Mouse (Mus musculus) gastrocnemius, postnatal 25 days (tissue): Measurements from ENCODE around the gene Crim1. TPM values are rescaled to one million over a fixed set of nuclear protein-coding genes. Genes with fewer than 3 reads are reported as not detected.
A peak's percentile ranks its signal among the peaks of the same experiment; 100 is the strongest.

Source experiments
- DNase-seq: peaks from one replicate; pipeline ENCODE4 v3.0.0; 2022
- total RNA-seq, 2 experiments: library from RNA; stranded (reverse); gene quantifications; 1 replicate in 1 of 2; 2 replicates in 1 of 2; pipeline ENCODE4 v1.2.3; 2021

Gene Crim1
- total RNA-seq, 2 experiments from 2014 or later, result 22.1 to 22.9 TPM

DNA sequence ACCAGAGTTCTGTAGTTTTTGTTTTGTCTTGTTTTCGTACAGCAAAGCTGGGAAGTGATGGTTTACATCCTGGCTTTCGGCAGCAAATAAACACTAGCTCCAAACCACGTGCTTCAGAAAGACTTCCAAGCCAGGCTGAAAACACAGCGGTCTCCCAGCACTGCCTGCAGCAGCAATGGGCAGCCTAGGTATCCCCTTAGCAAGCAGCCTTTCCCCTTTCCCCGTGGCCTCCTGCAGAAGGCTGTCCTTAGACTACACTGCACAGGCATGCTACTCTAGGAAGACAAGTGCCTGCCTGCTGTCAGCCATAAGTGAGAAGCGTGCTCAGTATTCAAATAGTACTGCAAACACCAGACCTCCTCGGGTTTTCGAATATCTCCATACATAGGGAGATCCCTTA is 176.5 kb downstream of the Crim1 start:
- no peak for DNase-seq

DNA sequence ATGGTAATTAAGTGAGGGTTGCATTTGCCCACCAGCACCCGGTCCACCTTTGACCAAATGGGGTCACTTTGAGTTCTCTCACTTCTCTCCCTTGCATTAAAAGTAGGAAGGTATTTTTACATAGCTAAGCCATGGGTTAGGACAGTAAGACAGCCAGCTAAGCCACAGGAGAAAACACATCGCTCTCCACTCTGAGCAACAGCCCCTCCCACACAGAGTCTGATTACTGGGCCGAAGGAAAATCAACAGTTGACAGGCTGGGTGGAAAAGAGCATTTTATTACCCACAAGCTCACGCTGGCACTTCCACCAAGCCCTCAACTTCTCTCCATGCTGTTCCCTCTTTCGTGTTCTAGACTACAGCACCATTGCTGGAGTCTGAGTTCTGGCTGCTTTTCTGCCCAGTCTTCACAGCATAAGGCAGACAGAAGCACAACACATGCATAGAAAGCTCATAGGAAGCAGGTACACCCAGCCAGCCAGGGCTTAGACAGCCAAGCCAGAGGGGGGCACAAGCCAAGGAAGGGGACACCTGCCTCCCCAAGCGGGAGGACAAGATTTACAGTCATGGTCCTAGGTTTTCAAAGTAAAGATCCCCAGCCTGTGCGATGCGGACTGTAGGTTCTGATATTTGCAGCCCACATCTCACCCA is 179.2 kb downstream of the Crim1 start:
- no peak for DNase-seq

DNA sequence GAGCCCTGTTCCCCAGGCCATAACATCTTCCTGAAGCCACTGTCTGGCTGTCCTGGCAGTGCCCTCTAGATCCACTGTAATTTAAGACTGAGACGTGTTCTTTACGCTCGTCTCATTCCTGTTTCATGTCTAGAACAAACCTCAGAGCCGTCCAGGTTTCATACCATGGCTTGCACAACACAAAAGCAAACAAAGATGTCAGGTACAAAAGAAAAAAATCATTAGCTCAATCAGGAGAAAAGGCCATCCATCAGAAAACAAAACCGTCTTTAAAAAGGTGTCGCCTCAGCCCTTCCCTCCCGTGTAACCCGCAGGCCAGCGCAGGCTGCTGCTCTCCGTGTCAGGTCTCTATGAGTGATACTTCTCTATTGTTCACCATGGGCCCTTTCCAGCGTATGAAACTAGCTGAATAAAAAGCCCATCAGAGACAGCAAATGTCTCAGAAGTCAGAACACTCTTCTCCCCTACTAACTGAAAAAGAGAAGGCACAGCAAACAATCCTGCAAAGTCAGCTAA is 179.7 kb downstream of the Crim1 start:
- no peak for DNase-seq

DNA sequence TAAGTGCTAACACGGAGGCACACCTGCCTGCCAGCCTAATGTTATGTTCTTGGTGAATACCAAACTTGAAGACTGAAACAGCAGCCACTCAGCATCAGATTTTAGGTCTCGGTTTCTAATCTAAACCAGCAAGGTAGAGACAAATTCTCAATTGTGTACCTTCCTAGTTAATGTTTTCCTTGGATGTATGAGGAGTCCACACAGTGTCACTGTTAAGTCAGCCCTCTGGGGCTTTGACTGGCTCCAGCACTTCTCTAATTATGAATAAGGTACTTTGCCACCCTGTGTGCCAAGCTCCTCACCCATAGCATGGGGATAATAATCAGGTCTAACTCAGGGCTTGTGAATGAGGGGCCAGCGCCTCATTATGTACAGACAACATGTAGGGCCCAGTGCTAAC is 182.3 kb downstream of the Crim1 start:
- no peak for DNase-seq

DNA sequence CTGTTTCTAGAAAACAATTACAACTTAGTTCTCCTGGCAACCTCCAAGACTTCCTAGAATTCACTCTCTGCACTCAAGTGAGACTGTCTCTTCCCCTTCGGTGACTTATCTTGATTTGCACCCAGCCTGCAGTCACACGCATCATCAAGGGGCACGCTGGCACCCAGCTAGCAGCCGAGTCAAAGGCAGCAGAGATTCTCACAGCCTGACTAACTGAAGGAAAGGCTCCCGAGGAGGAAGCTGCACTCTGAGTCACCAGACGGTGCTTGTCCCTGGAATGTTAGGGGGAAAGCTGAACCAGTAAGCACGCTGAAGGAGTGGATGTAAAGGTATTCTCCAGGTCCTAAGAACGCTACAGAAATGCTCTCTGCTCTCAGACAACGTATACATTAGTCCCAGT is 187.6 kb downstream of the Crim1 start:
- DNase-seq, result no peak

DNA sequence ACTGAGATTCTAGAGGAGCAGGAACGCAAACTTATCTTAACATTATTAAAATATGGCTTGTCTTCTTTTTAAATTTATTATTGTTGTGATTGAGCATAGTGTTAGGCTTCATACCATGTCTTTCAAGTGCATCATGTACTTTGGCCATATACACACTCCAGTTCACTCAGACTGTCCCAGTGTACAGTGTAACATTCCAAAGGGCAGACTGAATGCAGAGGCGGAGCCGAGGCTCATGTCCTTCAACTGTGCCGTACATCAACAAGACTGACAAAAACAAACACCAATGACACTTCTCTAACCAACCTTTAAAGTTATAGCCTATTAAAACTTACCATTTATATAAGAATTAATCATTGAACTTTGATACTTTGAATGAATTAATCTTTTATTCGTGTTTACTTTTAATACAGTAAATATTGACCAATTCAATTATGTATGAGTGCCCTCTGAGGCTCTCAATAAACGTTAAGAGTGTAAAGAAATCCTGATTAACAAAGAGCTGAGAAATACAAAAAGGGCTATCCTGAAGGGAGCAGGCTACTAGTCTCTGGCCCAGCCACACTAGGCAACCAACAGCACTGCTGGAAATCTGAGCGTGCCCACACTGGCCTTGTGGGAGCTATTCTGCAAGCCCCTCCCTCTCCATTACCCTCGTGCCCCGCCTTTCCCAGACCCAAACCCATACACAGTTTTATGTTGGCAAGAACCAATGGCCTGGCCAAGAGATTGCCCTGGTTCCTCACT is 188.2 kb downstream of the Crim1 start:
- DNase-seq, result no peak

DNA sequence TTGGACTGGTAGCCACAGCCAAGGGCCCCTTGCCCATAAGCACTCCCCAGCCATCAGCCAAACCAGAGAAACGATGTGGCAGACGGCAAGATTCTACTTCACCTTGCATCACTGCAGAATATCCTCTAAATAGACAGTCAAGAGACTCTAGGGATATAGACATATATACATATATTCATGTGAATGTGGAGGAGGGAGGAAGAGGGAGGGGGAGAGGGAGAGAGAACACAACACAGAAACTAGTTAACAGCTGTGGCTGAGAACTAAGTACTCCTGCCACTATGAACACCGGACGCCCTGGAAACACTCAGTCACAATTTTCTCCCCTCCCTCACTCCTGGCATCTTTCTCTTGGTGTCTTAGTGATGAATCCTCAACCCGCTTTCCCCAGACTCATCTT is 189.5 kb downstream of the Crim1 start:
- no peak for DNase-seq

DNA sequence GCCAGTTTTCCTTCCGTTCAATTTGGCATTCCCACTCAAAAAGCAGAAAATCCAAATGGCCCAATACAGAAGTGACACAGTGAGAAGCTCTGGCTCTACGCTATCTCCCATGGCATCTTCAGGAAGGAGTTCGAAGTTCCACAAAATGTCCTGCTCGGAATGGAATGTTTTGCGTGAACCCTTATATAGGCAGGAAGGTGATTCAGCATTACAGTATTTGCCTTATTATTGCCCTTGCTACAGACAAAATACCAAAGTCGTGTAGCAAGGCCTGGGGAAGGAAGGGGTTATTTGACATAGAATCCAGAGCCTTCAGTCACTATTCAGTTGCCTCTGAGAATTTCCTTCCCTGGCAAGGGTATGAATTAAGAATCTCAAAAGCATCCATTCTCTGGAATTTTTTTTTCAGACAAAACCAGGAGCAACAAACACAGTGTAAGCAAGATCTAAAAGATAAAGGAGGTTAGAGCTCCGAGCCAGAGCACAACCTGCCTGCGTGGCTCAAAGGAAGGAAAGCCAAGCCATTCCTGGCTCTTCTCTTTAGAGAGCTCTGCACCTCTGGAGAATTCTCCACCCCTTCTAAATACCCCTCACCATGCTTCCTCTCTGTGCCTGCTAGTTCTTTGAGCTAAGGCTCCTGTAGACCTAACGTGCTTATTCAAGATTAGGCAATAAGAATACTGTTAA is 192.5 kb downstream of the Crim1 start:
- DNase-seq, result no peak

DNA sequence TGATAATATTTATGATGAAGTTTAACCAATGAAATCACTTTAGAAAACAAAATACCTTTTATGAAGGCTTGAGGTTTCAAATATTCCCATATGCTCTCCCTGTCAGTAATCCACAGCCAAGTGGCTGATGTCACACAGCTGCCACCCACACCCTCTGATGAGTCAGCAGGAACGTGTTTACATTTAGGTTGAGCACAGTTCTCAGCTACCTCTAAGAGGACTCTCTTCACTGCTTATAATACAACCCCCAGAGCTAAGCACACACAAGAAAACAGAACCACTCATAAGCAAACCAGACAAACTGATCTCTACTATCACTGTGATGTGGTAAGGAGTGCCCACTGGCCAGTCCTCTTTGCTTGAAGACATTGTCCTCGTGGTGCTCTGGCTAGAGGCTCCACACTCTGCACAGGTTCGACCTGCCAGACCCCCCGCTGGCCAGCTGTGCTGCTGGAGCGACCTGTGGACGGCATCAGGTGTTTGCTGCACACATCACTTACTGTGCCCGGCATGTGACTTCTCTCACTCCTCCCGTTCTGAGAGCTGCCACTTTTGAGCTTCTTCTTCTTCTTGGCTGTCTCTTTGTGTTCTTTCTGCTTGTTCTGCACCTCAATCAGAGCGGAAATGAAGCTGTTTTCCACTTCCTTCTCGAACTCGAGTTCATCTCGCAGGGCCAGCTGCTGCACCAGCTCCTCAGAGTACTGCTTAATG is 200.2 kb downstream of the Crim1 start:
- DNase-seq, result no peak

DNA sequence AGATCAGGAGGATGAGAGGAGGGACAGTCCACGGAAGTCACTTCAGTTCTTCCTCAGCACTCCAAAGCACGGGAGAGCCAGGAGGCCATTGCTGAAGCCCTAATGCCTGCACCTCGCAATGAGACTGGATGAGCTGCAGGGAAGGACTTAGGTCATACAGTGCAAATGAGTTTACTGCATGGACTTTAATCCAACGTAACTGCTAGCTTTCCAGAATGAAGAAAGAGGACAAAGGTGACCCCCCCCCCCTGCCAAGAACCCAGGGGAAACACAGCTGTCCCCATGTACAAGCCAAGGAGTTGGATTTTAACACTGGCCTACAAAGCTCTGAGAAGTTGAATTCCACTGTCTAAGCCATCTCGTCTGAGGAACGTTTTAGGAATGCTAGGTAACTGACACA is 201.3 kb downstream of the Crim1 start:
- DNase-seq, result no peak

DNA sequence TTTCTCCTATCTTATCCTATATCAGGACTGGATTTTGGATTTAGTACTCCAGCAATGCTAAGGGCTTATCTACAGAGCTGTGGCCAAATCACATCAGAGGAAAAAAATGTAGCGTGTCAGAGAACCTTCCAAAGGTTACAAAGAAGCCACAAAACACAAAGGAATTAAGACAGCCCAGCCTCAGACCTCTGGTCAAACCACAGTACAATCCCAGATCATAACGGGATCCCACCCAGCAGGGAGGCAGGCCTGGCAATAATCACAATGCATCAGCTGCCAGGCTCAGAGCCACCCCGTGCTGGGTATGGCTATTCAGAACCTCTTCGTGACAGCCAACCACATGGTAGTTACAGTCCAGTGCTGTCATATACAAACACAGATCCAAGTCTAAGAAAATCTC is 201.7 kb downstream of the Crim1 start:
- no peak for DNase-seq

DNA sequence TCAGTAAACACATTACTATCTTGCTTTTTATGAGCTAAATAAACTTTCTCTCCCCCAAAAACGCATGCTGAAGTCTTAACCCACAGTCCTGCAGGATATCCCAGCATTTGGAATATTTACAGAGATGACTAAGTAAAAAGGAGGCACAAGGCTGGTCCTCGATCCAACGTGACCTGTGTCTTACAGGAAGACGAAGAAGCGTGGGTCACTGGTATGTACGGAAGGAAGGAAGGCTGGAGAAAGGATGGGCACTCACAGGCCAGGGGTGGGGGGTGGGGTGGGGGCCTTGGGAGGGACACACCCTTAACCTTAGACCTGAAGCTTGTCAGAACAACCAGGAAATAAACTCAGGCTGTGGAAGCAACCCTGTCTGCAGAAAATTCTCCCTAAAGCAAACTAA is 202.1 kb downstream of the Crim1 start:
- no peak for DNase-seq

DNA sequence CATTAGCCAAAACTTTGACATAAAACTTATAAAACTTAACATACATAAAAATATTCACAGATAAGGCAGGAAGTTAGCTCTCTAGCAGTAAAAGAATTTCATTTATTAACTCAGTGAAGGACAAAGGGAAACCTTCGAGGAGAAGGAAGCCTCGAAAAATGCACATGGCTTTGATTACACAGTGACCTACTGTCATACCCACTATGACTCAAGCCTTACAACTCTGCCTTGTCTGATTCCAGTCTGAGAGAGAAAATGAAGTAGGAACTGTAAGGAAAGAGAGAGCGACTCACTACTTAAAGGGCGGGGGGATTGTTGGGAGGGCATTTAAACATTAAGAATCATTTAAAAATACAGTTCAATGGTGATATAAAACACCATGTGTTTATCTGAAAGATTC is 203.2 kb downstream of the Crim1 start:
- no peak for DNase-seq

DNA sequence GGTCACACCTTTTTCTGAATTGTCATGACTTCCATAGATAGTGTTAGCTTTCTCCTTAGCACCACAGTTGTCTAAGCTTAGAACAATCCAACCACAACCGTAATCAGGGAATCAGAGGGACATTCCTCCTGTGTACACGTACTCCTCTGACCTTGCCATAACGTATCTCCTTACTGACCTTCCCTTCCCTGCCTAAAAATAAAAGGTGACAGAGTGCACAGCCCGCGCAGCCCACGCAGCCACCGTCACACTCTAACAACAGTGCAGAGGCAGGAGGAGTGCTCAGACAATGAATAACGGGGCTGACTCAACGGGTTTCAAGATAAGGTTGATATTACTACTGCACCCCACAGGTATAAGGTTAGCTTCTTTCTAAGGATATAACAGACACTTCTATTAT is 203.8 kb downstream of the Crim1 start:
- no peak for DNase-seq

DNA sequence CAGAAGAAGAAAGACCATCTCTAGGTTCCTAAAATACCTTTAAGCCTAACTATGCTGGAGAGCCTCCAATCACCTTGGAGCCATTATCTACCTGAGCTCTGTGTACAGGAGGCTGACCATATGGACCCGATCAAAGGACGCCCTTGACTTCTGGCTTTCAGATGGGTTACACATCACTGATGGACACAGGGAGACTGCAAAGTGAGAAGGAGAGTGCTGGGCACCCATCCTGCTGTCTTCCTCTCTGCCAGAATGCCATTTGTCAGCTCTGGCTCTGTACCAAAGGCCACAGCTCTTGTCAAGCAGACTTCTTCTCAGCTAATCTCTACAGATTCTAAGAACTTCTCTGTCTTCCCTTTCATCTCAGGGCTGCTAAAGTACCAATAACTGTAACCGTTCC is 205.3 kb downstream of the Crim1 start:
- DNase-seq, result peak; percentile 28

DNA sequence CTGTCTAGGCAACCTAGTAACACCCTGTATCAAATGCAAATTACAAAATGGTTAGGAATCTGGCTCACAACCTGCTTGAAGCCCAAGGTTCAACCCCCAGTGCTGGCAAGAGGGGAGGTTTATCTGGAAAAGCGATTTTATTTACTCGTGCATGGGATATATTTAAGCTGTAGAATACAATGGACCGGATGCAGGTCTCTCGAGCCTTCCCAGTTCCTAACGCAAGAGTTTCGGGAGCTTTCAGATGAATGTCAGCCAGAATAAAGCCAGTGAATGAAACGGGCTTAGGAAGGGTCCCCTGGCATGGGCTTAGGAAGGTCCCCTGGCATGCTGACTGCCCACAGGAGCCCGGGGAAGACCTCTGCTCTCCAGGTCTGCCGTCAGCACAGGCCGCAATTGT is 206.8 kb downstream of the Crim1 start:
- DNase-seq, result no peak

DNA sequence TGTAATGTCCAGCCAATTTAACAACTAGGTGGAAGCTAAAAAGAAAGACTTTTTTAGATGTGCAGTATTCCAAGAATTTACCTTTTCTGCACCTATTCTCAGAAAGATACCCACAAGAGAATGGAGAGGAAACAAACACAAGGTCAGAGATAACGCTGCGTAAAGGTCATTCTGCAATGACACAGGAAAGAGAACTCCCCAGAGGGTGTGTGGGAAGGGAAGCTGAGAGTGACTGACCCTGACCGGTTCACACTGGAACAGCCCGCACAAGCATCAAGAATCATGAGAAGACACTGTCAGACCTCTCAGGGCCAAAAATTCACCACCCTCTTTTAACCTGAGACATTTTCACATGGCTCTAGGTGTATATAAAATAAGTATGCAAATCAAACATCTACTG is 207.5 kb downstream of the Crim1 start:
- no peak for DNase-seq

DNA sequence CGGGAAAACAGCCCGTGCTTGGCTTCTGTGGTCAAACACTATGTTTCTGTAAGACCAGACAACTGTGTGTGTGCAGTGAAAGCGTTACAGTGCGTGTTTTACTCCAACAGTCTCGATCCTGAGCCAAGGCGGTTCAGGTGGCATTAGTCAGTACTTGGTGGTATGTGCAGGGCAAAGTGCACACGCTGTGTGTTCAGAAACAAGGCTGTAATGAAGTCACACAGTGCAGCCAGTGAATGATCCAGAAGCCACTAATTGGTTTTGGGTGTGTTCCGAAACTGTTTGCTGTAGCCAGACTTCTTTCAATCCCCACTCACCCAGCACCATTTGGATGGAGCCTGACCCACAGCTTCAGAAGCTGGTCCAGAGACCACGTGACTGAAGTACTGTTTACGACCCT is 208.3 kb downstream of the Crim1 start:
- DNase-seq, result no peak

DNA sequence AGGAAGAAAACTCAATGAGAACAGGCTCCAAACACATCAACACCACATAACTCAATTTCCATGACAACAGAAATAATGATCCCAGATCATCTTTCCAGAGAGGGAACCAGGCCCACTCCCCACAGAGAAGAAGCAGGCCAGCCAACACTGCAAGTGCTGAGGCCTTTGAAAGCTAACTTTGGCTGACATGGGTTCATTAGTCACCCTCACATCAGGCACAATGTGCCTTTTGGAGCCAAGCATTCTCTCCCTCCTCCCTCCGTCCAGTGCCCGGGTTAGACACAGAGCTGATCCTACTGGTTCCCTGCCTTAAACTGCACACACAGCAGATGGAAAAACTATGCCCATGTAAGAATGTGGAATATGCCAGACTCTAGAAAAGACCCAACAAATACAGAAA is 209.9 kb downstream of the Crim1 start:
- peak; percentile 53 for DNase-seq

DNA sequence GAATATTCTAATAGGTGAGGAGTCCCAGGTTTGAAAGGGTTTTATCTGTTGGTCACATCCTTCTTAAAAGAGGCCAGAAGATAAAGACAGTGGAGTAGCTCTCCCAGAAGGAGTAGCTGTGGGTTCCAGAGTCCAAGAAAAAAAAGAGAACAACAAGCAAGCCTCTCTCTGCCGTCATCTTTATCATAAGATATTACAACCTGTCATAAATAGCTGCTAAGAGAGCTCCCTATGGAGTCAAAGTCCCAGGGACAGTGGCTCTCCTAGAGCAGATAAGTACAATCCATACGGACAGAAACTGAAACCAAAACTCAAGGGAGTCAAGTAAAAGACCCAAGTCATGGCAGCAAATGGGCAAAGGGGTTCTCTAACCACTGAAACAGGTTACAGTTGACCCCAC is 215.2 kb downstream of the Crim1 start:
- no peak for DNase-seq

DNA sequence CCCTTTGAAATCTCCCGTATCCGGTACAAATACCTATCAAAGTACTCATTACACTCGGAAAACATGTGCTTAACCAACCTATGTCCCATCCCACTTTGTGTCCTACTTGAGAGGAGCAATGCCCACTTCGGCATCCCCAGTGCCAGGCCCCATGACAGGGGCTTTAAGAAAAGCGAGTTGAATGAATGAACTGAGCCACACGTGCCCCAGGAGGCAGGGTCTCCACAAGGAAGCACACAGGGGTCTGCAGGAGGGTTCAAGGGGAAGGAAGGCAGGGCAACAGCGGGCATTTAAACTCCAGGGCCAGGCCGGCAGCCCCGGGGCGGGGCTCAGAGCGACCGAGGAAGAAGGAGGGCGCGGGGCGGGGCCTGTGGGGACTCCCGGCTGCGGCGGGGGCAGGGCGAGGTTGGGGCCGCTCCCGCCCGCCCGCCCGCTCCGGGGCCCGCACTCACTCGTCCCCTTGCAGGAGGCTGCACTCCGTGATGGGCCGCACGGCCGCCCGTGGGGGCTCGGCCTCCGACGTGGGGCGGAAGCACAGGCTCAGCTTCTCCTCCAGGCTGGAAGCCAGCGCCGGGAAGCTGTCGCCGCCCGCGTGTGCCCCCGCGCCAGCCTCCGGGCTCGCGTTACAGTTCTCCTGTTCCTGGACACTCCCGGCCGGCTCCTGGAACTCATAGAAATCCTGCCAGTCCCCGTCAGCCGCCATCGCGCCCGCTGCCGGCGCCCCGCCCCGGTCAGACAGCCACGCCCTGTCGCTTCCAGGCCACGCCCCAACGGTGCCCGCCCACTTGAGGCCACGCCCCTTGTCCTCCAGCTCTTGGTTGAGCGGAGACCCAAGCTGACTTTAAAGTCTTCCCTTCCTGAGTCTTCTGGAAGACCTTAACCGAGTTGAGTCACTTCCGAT is 217.6 kb downstream of the Crim1 start, which contains the start of gene Fez2:
Fez2 (minus strand) TSS at position 772 of the 901 bp plus-strand sequence.
- DNase-seq, result peak; percentile 92

DNA sequence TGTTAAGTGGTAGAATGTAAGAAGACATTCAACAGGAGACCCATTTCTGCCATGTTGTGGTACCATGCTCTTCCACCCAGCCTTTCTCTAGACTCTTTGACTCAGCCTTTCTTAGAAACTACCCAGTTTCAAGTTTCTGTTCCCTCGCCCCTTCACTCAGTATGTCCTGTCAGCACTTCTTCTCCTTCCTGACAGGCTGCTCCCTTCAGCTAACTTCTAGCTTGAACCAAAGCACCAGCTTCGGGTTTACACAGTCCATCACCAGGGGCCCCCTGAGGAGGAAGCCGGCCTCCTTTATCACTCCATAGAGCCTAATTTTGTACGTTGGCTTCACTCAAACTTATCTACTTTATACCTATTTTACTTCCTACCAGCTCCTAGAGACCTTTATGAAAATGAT is 219.2 kb downstream of the Crim1 start:
- DNase-seq, result no peak
